Mouse (Mus musculus) testis, adult 2 months (tissue): Measurements from ENCODE around the gene Izumo1. TPM values are rescaled to one million over a fixed set of nuclear protein-coding genes. Genes with fewer than 3 reads are reported as not detected.

Experiments
- H3K27ac ChIP-seq: fragments of 200-500 bp; 2 replicates; pipeline ENCODE4 v1.5.1; 2012; ENCODE audit warnings: low read depth, low read length; ENCODE audit not compliant: control insufficient read depth, insufficient read depth
- H3K27me3 ChIP-seq: fragments of 200-500 bp; 2 replicates; pipeline ENCODE4 v1.6.1; 2012; ENCODE audit warnings: mild to moderate bottlenecking, low read length, moderate library complexity; ENCODE audit not compliant: control insufficient read depth, insufficient read depth
- H3K36me3 ChIP-seq: fragments of 200-500 bp; 2 replicates; pipeline ENCODE4 v1.6.1; 2012; ENCODE audit warnings: mild to moderate bottlenecking, low read length; ENCODE audit not compliant: control insufficient read depth, insufficient read depth
- H3K4me1 ChIP-seq: fragments of 200-500 bp; 2 replicates; pipeline ENCODE4 v1.6.1; 2012; ENCODE audit warnings: low read length; ENCODE audit not compliant: control insufficient read depth, insufficient read depth
- H3K4me3 ChIP-seq: fragments of 200-500 bp; 2 replicates; pipeline ENCODE4 v1.5.1; 2012; ENCODE audit warnings: low read depth, mild to moderate bottlenecking, low read length, moderate library complexity, mixed read lengths; ENCODE audit not compliant: control insufficient read depth
- CTCF ChIP-seq: fragments of 200-500 bp; IDR thresholded peaks from 2 replicates; pipeline ENCODE4 v1.5.1; 2012; ENCODE audit warnings: low read depth, mild to moderate bottlenecking, inconsistent platforms, low read length, moderate library complexity; ENCODE audit not compliant: control insufficient read depth, insufficient read depth, insufficient replicate concordance
- POLR2A ChIP-seq: fragments of 200-500 bp; IDR thresholded peaks from 2 replicates; pipeline ENCODE4 v1.6.1; 2012; ENCODE audit warnings: low read depth, mild to moderate bottlenecking, inconsistent platforms, low read length, moderate library complexity; ENCODE audit not compliant: control insufficient read depth
- polyA plus RNA-seq: library from polyadenylated mRNA; depleted of rRNA; stranded (reverse); fragments of >200 nt; gene quantifications from 2 replicates; pipeline ENCODE4 v1.2.3, GENCODE M21; 2012; rRNA removed

The Izumo1 gene
- 77.5 and 95.6 TPM in 2 replicates for polyA plus RNA-seq

GRCm38 (mm10) chr7:45621443-45621842 is at the start of gene Izumo1:
Izumo1 (plus strand) TSS chr7:45621811.
- Histone ChIP-seq H3K4me3 (peak within 1 kb of the TSS; percentile 74), H3K27ac (no peak within 1 kb of the TSS), H3K27me3 (no peaks in the 10 kb centered on the region), H3K4me1 (no peaks in the 10 kb centered on the region; the same call in none of the 2 replicates), H3K36me3 (no peaks in the 10 kb centered on the region)
- TF ChIP-seq POLR2A: peak; percentile 63; the same call in 1 of the 2 replicates
- no peak for TF ChIP-seq CTCF

DNA sequence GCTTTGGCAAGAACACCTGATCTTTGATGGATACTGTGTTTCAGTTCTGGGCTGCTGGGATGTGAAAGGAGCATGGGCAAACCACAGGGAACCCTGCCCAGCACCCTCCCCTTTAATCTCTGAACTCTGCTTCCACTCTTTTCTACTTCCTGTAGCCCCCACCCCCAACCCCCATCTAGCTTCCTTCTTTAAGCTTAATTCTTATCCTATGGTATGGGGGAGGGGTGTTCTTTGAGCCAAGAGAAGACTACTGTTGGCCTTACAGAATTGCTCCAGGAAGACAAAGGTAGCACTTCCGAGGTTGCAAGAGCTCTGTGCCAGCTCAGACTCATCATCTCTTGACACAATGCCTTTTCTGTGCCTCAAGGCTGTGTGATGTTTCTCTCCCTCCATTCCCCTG is 49.6 kb upstream of the Izumo1 start:
- Histone ChIP-seq H3K4me3 (no peak overlapping the region), H3K27ac (no peak overlapping the region; the same call in 1 of the 2 replicates), H3K4me1 (peaks cover 17% of the 10 kb centered on the region), H3K27me3 (no peaks in the 10 kb centered on the region), H3K36me3 (no peaks in the 10 kb centered on the region)
- TF ChIP-seq POLR2A (no peak), CTCF (no peak)

- Histone ChIP-seq H3K36me3 (no peaks in the 10 kb centered on the region; the same call in 1 of the 2 replicates), H3K27ac (no peak overlapping the region)
- TF ChIP-seq POLR2A: no peak
- no peak for TF ChIP-seq CTCF
Observed at GRCm38 (mm10) chr7:45573954-45574353, 47.7 kb upstream of the Izumo1 start.

DNA sequence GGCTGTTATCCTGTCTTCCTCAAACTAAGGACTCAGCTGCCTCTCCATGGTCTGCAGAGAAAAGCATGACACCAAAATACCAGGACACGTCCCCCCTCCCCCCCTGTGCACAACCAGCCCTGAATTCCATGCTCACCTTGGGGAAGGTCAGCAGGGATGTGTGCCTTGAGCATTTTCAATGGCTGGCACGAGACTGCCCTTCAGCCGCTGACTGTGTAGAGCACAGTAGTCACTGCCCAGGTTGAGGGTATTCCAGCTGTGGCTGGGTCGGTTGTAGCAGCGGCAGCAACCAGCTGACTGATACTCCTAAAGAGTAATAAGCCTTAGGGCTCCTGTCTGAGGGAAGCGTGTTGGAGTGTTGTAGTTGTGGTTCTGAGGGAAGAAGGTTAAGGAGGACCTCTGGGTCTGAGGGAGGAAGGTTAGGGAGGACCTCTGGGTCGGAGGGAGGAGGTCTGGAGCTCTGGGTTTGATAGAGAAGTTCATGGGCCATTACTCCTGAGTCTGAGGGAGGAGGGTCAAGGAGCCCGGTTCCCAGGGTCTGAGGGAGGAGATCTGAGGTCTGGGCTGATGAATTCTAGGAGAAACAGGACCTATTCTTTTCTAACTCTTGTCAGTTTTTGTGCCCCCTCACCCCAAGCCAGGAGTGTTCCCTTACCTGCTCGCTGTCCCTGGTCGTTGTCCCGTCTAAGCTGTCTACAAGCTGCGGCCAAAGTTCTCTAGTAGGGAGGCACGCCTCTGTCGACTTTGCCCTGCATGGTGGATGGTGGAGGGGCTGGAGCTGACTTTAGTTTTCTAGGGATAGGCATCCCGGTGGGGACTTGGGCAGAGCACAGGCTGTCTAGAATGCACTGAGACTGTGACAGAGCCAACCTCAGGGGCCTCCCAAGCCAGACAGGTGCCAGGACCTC is 46.9 kb upstream of the Izumo1 start:
- H3K4me1 ChIP-seq: peaks cover 7% of the 10 kb centered on the region
- no peak overlapping the region for H3K27ac ChIP-seq
- no peak for TF ChIP-seq CTCF
- no peak for TF ChIP-seq POLR2A

More at GRCm38 (mm10) chr7:45573954-45574353, 47.7 kb upstream of the Izumo1 start:
- H3K4me3 ChIP-seq: no peak overlapping the region
- H3K4me1 ChIP-seq: peaks cover 7% of the 10 kb centered on the region
- no peaks in the 10 kb centered on the region for H3K27me3 ChIP-seq

DNA sequence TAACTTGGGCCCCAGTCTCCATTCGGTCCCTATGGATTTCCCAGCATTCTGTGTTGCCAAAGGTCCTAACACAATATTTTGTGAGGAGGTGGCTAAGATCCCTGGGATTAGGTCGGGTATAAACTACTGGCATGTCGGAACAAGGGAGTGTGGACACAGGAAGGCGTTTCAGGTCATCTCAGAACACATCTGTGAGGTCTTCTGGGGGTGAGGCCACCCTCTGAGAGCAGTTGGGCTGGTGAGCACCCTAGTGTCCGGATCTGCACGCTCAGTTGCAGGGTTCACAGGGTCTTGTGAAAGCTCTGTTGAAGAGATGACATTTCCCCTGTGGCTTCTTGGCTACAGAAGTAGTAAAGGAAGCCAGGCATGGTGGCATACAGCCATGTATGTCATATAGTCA is 35.7 kb upstream of the Izumo1 start:
- Histone ChIP-seq H3K27me3 (no peaks in the 10 kb centered on the region), H3K4me1 (peaks cover 13% of the 10 kb centered on the region), H3K36me3 (no peaks in the 10 kb centered on the region; the same call in 1 of the 2 replicates), H3K27ac (no peak overlapping the region), H3K4me3 (no peak overlapping the region)
- no peak for TF ChIP-seq POLR2A
- TF ChIP-seq CTCF: no peak

More for the DNA sequence above, 46.9 kb upstream of the Izumo1 start:
- H3K36me3 ChIP-seq: no peaks in the 10 kb centered on the region; the same call in 1 of the 2 replicates
- no peak overlapping the region for H3K4me3 ChIP-seq
- no peaks in the 10 kb centered on the region for H3K27me3 ChIP-seq

DNA sequence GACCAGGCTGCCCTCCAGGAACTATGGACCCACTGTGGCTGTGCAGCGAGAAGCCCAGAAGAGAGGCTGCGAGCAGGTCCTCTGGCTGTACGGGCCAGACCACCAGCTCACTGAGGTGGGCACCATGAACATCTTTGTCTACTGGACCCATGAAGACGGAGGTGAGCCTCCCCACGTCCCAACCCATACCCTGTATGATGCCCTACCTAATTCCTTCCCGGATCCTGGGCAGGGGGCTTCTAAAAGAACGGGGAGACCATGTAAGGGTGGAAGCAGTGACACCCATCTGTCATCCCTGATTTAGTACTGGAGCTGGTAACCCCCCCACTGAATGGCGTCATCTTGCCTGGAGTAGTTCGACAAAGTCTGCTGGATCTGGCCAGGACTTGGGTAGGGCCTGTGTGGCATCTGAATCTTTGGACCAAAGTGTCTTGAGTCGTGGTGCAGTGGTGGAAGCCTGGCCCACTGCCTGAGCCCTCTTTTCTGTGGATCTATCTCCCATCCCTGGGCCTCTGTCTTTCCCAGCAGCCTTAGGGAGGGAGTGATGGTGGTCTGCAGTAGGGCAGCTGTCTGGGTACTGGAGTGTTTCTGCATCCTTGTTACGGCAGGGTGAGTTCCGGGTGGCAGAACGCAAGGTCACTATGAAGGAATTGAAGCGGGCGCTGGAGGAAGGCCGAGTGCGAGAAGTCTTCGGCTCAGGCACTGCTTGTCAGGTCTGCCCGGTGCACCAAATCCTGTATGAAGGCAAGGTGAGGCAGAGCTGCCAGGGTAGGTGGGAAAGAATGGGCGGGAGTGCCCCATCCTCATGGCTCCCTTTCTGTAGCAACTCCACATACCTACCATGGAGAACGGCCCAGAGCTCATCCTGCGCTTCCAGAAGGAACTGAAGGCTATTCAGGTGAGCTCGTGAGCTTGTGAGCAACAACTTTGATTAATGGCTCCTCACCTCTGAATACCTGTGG is 33.7 kb upstream of the Izumo1 start:
- H3K4me1 ChIP-seq: peaks cover 12% of the 10 kb centered on the region
- no peaks in the 10 kb centered on the region; the same call in 1 of the 2 replicates for H3K36me3 ChIP-seq
- no peak overlapping the region for H3K4me3 ChIP-seq
- TF ChIP-seq POLR2A (no peak), CTCF (no peak)
- no peaks in the 10 kb centered on the region for H3K27me3 ChIP-seq
- H3K27ac ChIP-seq: no peak overlapping the region
